In the genomic region with DNA sequence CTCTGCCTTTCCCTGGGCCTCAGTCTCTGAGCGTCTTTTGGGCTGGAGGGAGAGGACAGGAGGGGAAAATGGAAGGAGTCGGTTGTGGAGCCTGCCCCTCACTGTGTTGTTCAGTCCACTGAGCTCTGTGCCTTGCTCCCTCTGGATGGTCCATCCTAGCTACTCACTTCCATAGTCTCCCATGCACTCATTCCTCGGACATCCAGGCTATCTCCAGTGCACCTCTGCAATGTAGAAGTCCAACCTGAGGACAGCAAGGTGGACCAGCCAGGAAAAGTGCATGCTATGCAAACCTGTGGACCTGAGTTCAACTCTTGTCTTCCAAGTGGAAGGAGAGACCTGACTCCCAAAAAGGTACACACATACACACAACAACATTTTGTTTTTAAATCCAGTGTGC, we compare ENCODE assay signal across 15 mouse cellular contexts. TPM values are rescaled to one million over a fixed set of nuclear protein-coding genes. Genes with fewer than 3 reads are reported as not detected.
"Had no signal": no experiment of that assay in that cellular context is flagged by ENCODE, and none has a peak within 500 bp of the region (broad histone marks: within the 10 kb centered on the region; RNA-seq: fewer than 3 reads in every experiment).

No protein-coding gene starts in this region.

- H3K9me3 ChIP-seq: liver, embryonic 13.5 days; liver, embryonic 15.5 days; neural tube, embryonic 12.5 days had no signal

- H3K4me3 ChIP-seq: liver, embryonic 13.5 days; liver, embryonic 15.5 days; neural tube, embryonic 12.5 days had no signal

- H3K9ac ChIP-seq: liver, embryonic 13.5 days; liver, embryonic 15.5 days; lung, embryonic 14.5 days; neural tube, embryonic 12.5 days had no signal

- H3K4me1 ChIP-seq: liver, embryonic 13.5 days; liver, embryonic 15.5 days had no signal

- H3K36me3 ChIP-seq: liver, embryonic 15.5 days; neural tube, embryonic 12.5 days had no signal

- H3K27me3 ChIP-seq: liver, embryonic 15.5 days; neural tube, embryonic 12.5 days had no signal

- DNase-seq: liver, embryonic 13.5 days; lung, adult 18-20 months; lung, embryonic 14.5 days; lung, postnatal 10 days; lung, postnatal 4 days; midbrain, embryonic 14.5 days; right cerebral cortex, postnatal 14 days; thymus, adult 2 months; thymus, postnatal 25 days; thymus, postnatal 4 days had no signal

- H3K27ac ChIP-seq: liver, embryonic 13.5 days; liver, embryonic 15.5 days; neural tube, embryonic 12.5 days had no signal

- H3K4me2 ChIP-seq: liver, embryonic 13.5 days; liver, embryonic 15.5 days; lung, embryonic 14.5 days; neural tube, embryonic 12.5 days had no signal

RNA-seq across cellular contexts. Expression of a gene that starts 12.0 kb away (rescaled TPM):
- total RNA-seq: megakaryocyte, adult 5-6 weeks; monocyte, adult 5-6 weeks; neutrophil, adult 5-6 weeks had no signal
